Mouse (Mus musculus): ENCODE results near the gene Ccdc42. TPM values are rescaled to one million over a fixed set of nuclear protein-coding genes. Genes with fewer than 3 reads are reported as not detected.

The Ccdc42 gene
- total RNA-seq (2021): not detected in 2 replicates
- long read RNA-seq: 0 reads

DNA sequence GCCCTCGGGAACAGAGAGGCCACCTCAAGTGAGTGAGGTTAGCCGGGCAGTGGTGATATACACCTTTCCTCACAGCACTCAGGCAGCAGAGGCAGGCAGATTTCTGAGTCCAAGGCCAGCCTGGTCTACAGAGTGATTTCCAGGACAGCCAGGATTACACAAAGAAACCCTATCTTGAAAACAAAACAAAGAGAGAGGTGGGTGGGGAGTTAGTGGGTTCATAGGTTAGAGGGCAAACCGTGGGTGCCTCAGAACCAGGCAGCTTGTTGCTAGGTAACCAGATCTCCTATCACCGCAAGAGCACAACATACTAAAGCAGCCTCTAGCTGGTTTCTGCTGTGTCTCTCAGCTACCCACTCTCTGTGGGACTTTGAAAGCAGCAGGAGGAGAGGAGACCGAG lies at the start of gene Ccdc42:
Ccdc42 (plus strand) TSS at position 301 of the 400 bp plus-strand sequence.
- DNase-seq: no peak

DNA sequence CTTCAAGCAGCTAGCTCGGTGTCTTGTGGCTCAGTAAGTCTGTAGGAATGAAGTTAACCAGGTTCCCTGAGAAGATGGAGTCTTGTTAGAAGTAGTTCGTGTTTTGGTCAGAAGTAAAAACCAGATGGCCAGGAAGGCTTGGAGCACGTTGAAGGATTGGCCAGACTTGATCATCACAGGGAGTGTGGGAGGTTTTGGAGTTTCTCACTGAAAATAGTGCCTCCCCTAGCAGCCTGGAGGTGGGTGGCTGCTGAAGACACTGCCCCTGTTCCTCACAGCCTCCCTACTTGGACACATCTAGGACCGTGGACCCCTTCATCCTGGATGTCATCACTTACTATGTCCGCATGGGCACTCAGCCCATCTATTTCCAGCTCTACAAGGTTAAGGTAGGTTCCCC lies 47.2 kb upstream of the Ccdc42 start:
- DNase-seq: no peak

DNA sequence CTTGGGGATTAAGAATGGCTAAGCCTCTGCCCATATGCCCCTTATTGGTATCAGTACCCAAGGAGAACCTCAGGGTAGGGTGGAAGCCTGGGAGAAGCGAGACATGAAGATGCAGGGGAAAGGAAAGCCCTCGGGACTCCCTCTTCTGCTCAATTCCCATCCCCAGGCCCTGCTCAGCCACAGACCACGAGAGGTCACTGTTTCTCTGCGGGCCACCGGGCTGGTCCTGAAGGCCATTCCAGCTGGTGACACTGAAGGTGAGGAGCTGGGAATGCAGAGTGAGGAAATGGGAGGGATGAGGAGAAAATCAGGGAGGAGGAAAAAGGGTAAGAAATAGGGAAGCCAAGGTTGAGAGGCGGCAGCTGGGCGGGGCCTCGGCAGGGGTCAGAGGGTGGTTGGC lies 42.3 kb upstream of the Ccdc42 start:
- DNase-seq: peak; percentile 28

DNA sequence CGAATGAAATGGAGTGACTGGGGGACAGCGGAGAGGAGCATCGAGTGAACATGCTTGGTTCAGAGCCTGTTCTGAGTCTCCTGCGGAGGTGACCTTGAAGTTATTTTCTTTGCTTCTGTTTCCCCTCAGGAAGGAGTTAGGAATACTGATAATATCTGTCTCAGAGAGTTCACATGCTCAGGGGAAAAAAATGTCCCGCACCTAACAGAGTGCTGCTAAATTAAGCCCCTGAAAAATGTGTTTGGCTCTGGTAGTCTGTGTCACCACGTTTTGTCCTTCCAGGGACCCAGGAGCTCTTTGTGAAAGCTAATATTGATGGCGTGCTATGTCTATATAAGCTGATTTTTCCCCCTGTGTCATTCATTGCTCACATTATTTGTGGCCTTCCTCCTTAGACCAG lies 41.6 kb upstream of the Ccdc42 start:
- no peak for DNase-seq

DNA sequence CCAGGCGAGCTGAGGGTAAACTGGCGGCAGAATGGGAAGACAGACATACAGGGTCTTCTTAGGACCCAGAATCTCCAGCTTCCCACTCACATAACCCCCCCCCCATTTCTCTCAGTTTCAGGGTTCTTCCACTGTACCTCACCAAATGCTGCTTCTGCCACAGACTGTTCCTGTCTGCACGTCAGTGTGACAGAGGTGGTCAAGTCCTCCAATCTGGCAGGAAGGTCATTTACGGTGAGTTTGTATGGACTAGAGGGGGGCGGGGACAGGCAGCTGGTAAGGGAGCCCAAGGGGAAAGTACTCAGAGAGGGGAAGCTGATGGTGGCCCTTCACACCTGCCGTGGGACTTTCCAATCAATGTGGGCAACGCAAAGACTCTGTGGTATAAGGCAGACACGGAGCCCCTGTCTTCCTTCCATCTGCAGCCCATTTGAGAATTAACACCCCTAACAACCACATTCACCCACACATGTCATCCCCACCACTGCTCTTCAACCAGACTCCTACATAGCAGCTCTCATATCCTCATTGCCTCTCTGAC lies 41.1 kb upstream of the Ccdc42 start:
- no peak for DNase-seq

DNA sequence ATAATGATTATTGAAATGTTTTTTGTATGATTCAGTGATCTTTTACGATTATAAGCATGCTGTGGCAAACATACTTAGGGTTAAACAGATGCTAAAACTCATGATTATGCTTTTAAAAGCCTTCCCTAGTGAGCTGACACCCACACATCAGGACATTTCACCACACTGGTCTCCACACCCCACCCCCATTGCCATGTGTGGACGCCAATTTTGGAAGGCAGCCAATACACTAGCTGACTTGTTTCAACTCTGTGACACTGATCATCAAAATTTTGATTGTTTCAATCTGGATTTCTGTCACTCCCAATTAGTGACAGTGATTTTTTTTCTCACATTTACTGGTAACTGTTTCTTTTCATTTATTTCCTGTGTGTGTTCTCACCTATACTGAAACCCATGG lies 39.3 kb upstream of the Ccdc42 start:
- no peak for DNase-seq

DNA sequence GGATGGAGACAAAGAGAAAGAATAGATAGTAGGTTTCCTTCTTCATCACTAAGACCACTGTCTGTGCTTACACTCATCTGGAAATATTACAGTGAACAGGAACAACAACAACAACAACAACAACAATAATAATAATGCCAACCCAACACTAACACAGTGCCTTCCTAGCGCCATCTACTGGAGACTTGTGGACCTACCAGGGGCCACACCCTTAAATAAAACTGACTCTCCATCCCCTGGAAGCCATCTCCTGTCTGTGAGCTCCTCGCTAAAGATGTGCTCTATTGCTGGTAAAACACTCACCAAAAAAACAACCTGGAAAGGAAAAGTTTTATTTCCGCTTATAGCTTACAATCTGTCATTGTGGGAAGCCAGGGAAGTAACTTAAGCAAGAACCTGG lies 37.2 kb upstream of the Ccdc42 start:
- DNase-seq: no peak

DNA sequence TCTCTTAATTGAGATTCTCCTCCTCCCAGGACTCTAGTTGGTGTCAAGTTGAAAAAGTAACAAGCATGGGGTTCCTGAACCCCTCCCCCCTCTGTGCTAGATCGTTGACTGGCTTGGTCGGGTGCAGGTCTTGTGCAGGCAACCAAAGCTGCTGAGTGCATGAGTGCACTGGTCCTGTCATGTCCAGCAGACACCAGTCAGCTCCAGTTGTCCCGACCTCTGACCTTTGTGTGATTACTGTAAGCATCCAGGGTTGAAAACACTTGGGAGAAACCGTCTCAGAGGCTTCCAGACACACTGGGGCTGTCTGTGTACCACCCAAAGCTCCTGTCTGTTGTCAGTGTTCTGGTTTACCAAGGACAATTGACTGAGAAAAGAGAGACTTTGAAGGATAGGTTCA lies 36.5 kb upstream of the Ccdc42 start:
- no peak for DNase-seq

DNA sequence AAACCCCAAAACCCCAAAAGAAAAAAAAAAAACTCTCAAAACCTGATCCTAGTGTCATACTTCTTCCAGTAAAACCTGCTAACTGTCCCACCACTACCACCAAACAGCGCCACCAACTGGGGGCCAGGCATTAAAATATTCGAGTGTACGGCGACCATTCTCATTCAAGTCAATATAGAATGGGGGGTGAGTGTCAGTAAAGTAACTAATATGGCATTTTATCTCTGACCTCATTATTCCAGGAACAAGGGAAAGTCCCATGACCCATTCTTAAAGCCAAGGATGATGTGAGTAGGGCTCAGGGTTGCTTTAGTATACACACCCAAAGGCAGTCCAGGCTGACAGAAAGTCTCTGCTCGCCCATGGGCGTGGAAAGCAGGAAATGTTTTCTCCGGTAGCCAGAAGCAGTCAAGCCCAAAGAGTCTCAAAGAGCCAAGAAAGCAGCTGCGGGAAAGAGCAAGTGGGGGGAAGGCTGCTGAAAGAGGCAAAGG lies 32.8 kb upstream of the Ccdc42 start:
- DNase-seq: peak; percentile 55

DNA sequence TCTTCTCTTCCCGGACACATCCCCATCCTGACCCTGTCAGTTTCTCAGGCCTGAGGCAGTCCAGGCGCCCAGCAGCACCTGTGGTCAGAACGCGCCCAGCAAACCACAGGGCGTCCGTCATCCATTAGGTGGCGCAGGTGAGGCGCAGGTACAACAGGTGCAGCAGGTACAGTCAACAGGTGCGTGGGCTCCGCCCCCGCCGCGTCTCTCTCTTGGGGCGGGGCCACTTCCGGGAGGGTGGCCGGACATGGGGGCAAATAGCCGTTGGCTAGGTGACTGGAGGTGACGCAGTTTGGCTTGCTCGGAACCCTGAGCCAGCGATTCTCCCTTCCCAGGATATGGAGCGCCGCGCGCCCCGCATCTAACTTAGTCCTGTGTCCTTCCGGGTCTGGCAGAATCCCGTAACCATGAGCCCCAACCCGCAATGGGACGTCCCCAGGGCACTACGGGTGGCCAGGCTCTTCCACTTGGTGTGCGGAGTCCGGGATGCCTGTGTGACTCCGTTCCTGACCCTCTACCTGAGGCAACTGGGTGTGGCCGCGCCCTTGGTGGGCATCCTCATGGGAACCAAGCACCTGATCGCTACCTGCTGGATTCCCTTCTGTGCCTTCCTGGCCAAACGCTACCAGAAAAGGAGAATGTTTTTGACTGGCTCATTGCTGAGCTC lies 30.8 kb upstream of the Ccdc42 start, which contains the start of gene Mfsd6l:
Mfsd6l (plus strand) TSS at position 269 of the 667 bp plus-strand sequence.
- DNase-seq: no peak

DNA sequence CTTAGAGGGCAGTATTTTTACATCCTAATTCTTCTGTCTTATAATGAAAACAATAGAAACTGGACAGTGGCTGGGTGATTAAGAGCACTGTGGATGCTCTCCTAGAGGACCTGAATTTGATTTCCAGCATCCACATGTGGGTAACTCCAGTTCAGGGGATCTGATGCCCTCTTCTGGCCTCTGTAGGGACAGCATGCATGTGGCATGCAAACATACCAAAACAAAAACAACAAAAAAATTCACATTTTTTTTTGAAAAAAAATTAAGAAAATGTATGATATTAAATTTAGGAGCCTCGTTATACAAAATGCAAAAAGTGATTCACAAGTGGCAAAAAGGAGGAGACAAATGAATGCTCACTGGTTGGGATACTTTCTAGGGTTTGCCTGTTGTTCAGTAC lies 27.3 kb upstream of the Ccdc42 start:
- no peak for DNase-seq

DNA sequence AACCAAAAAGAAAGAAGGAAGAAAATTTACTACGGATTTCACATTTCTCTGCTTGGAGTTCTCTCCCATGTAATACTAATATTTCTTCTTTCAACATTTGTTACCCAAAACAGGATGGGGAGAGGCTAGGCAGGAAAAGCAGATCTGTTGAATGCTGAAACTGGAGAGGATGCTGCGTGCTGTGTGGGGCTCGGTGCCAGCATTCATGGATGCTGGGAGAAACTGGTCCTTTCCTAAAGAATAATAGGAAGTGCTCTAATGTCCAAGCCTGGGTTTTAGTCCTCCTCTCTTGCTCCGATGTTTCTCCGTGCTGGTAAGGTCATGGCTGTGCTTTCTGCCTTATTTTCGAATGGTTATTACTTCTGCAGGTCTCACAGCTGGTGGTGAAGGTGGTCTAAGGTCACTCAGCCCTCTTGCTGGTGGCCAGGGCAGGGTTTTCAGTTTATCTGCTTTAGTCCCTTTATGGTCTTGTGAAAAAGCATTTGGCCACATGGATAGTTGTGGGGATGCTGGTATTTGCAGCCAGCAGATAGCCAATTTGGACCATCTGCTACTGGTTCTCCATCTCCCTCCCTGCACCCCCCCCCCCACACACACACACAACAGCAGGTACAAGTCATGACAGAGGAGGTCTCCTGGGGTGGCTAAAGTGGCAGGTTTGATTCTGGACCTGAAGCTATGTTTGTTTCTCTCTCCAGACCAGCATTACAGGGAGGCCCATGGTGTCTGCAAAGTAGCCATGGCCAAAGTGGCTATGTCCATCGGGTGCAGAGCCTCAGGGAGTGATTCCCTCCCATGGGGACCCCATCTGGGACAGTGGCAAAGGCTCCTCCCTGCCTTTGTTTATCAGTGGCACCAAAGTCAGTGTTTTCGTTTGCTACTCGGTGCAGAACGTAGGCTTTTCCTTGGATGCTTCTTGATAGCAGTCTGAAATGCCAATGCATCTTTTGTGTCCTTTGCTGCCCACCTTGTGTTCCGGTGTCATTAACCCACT lies 24.6 kb upstream of the Ccdc42 start:
- no peak for DNase-seq

DNA sequence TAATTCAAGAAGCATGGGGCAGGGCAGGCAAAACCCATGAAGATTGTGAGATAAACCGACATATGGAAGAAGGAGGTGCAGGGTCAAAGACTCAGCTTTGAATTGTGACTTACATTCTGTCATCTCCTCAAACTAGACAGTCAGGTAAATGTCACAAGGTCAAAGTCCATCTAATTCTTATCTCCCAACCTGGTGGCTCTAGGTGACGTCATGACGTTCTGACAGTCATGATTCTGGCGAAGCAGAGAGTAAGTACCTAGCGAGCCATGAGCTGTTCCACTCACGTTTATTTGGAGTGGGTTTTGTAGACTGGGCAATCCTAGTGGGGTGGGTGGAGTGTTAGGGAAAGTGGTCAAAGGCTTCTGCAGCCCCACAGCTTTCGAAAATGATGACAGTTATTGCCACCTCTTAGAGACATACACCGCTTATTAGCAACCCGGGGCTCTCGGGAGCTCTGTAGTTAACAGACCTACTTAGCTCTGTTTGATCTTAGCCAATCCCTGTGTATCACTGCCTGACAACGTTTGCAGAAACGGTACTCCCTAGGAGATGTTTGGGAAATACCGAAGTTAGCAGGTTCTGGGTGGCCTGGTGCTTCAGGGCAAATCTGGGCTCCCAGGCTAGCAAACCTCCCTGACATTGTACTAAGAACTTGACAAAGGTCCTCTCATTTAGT lies 22.3 kb upstream of the Ccdc42 start:
- DNase-seq: no peak

DNA sequence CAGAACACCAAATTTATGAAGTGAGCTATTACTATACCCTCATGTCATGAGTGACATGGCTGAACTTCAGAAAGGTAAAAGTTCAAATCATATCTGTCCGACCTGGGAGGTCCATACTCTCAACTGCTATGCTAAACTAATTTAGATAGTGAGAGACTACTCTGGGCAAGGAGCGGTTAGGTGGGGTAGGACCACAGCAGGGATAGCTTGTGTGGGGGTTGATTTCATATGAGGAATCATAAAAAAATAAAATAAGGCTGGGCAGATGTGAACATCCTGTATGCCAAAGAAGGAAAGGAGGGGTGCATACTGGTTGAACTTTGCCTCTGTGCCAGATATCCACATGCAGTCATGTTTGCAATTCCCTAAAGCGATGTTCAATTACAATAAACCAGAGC lies 21.8 kb upstream of the Ccdc42 start:
- DNase-seq: no peak

DNA sequence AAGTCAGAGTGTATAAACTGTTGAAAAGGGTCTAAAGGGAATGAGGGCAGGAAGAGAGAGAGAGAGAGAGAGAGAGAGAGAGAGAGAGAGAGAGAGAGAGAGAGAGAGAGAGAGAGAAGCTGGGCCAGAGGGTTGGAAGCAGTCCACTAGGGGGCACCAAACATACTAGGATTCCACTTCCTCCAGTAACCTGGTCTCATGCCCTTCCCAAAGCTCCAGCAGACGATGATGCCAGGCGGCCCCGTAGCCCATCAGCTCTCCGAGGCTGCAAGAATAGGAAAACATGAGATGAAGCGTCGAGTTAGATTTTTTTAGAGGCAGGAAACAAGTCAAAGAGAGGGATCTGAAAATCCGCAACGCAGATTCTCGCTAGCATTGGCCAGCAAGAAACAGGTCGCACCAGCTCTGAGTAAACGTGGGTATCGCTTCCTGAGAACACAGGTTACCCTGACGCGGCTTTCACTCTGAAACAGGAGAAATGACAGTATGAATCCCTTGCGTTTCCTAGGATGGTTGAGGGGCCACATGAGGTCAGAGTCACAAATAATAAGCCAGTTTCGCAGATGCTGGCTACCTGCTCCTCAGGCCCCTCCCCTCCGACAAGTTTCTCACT lies 20.3 kb upstream of the Ccdc42 start:
- DNase-seq: peak; percentile 69

DNA sequence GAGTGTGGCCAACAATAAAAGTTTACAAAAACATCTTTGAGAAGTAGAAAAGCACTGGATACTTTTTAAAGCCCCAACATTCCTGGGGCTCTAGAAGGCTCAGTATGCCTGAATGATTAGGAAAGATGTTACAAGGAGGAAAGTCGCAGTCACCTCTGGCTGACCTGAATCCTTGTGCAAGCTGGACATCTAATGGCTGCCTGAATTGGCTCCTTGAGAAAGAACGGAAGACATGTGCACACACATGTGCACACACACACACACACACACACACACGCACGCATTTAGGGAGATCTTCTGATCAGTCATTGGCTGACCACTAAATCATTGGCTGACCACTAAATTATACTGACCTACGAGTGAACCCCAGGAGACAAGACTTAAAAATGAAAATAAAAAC lies 16.0 kb upstream of the Ccdc42 start:
- DNase-seq: no peak

DNA sequence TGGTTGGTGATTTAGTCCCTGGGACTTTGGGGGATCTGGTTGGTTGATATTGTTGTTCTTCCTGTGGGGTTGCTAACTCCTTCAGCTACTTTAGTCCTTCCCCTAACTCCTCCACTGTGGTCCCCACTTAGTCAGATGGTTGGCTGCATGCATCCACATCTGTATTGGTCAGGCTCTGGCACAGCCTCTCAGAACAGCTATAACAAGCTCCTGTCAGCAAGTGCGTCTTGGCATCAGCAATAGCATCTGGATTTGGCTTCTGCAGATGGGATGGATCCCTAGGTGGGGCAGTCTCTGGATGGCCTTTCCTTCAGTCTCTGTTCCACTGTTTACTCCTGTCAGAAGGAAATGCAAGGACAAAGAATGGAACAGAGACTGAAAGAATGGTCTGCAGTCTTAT lies 9.7 kb upstream of the Ccdc42 start:
- DNase-seq: no peak

DNA sequence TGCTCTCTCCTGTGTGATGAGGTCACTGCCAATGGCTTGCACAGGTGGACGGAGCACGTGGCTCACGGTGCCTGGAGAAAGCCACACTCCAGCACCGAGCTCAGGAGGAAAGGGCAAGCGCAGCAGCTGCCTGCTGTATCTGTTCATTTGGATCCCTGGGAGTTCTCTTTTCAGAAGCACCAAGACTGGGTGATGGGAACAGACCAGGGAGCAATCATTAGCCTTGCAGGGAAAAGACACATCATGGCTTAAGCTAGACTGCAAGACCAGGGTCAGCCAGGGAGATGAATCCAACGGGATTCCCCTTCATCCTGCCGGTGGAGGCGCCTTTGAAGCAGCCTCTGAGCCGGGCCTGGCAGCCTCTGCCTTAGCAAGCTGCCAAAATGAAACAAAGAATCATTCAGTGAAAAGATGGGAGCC lies 7.3 kb upstream of the Ccdc42 start:
- no peak for DNase-seq

DNA sequence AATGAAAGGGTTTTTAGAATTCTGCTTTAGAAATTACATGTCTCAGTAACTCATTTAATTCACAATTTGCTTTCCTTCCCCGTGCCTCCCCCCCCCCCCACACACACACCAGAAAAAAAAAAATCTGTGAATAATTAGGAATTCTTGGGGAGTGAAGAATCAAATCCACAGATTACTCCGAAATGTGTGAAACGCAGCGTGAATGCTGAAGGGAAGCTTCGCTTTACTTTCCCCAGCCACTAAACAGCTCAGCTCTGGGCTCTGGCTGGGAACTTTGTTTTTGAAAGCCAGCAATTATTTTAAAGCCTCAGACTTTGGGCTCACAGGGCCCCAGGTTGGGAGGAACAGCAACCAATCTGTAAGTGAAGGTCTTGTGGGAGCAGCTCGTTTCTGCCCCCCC lies 6.3 kb upstream of the Ccdc42 start:
- DNase-seq: no peak

DNA sequence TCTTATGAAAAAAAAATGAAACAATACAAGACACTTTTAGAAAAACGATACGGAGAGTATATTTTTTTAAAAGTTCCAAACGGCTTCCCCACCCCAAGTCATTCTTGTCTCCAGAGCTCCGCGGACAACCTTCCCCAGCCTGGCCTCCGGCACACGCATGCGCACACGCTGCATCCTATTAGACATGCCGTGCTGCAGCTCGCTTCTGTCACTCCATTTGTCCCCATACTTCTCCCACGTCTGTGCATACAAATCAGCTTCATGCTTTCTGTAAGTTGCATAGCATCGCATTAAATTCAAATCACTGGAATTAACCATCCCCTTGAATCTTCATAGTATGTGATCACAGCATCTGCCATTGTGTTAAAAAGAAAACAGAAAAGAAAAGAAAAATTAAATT lies 3.6 kb upstream of the Ccdc42 start:
- DNase-seq: no peak

DNA sequence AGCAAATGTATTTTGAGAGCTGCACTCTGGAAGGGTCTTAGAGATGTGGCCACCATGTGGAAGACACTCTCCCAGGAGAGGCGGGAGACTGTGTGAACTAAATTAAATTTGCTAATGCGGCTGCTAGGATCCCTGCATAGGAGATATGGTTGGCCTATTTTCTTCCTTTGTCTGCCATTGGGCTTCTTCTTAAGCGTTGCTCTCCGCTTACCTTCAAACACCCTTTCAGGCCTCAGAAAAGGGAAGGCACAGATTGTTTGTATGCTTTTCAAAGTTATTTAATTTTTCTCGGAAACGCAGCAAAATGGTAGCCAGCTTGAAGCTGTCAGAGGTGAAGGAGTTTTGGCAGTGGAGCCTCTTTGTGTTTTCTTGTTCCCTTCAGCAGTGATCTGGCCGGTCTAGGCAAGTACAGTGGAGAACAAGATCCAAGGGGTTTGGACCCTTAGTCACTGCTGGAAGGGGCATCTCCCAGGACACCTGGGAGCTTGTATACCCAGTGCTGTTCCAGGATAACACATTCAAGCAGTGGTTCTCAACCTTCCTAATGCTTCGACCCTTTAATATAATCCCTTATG lies 2.8 kb upstream of the Ccdc42 start:
- no peak for DNase-seq

DNA sequence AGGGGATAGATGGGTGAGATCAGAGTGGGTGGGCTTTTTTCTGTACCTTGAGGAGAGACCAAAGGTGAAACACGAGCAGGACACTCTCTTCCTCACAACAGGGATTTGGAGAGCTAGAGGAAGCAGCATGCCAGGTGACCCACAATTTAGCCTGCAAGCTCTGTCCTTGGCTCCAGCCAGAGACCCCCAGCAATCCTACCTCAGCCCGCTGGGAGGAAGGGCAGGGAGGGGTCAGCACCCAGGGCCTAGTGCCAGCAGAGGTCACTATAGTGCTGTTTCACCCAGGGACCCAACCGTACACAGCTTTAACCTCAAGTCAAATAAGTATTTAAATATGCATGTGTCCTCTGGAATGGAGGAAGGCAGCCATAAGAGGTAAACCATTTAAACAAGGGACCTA lies 931 bp upstream of the Ccdc42 start:
- DNase-seq: no peak

Data from adrenal gland, postnatal 25 days (tissue).